Mouse (Mus musculus): ENCODE results near the gene A830005F24Rik. TPM values are rescaled to one million over a fixed set of nuclear protein-coding genes. Genes with fewer than 3 reads are reported as not detected.

The A830005F24Rik gene
- total RNA-seq, 2 experiments from 2014 or later = 1.8 to 1.9 TPM

GRCm38 (mm10) chr13:48544391-48544790 is 31.0 kb downstream of the A830005F24Rik start:
- no peak for DNase-seq (ENCODE audit: low spot score in 2 of 2)

GRCm38 (mm10) chr13:48544867-48545266 is 31.5 kb downstream of the A830005F24Rik start:
- no peak for DNase-seq (ENCODE audit: low spot score in 2 of 2)

GRCm38 (mm10) chr13:48545476-48546281 is 32.3 kb downstream of the A830005F24Rik start:
- peak; percentile 93 to 96 for DNase-seq (ENCODE audit: low spot score in 2 of 2)

- peak; percentile 99 to 100 for DNase-seq (ENCODE audit: low spot score in 2 of 2)
Observed at GRCm38 (mm10) chr13:48546330-48546917, 33.1 kb downstream of the A830005F24Rik start.

- DNase-seq (ENCODE audit: low spot score in 2 of 2) = no peak
Observed at GRCm38 (mm10) chr13:48547623-48548022, 34.3 kb downstream of the A830005F24Rik start.

GRCm38 (mm10) chr13:48548296-48548695 is 34.9 kb downstream of the A830005F24Rik start:
- no peak for DNase-seq (ENCODE audit: low spot score in 2 of 2)

- DNase-seq (ENCODE audit: low spot score in 2 of 2) = peak; percentile 88 to 91
Observed at GRCm38 (mm10) chr13:48552181-48553090, 39.1 kb downstream of the A830005F24Rik start.

- DNase-seq (ENCODE audit: low spot score in 2 of 2) = no peak
Observed at GRCm38 (mm10) chr13:48553511-48553910, 40.1 kb downstream of the A830005F24Rik start.

GRCm38 (mm10) chr13:48554552-48554951 is 41.2 kb downstream of the A830005F24Rik start:
- DNase-seq (ENCODE audit: low spot score in 2 of 2) = no peak

GRCm38 (mm10) chr13:48555976-48556375 is 42.6 kb downstream of the A830005F24Rik start:
- DNase-seq (ENCODE audit: low spot score in 2 of 2) = no peak

- no peak for DNase-seq (ENCODE audit: low spot score in 2 of 2)
Observed at GRCm38 (mm10) chr13:48561481-48561880, 48.1 kb downstream of the A830005F24Rik start.

- no peak for DNase-seq (ENCODE audit: low spot score in 2 of 2)
Observed at GRCm38 (mm10) chr13:48562336-48562735, 49.0 kb downstream of the A830005F24Rik start.

Small RNA genes lying within 50 kb of the gene (microRNA-seq; reads per million reads assigned to microRNA genes)
- gene Gm24111 (0 reads per million in 2 experiments), gene Mirlet7a-1 (329 to 333 reads per million in 2 experiments), gene Mirlet7d (22,509 to 22,540 reads per million in 2 experiments), gene Mirlet7f-1 (0 reads per million in 2 experiments)

Other genes starting within 250 kb of the A830005F24Rik start
- gene Zfp169, start 119 bp upstream of the A830005F24Rik start, total RNA-seq (2021) = 10 to 100 TPM; 18.2 to 19.6 TPM
- gene Ptpdc1, start 112.1 kb downstream of the A830005F24Rik start, total RNA-seq (2021) = 10 to 100 TPM; 27.8 to 28.8 TPM
- gene Barx1, start 149.4 kb downstream of the A830005F24Rik start, total RNA-seq (2021) = not detected